Mouse (Mus musculus) hematopoietic stem cell, adult 5-6 weeks (primary cell): ENCODE data around the gene Tram2. TPM values are rescaled to one million over a fixed set of nuclear protein-coding genes. Genes with fewer than 3 reads are reported as not detected.
A peak's percentile ranks its signal among the peaks of the same experiment; 100 is the strongest.

ENCODE experiments used
- ATAC-seq, 2 experiments: fragments of 125-278 bp in 1 of 2; replicated peaks in 1 of 2; 2 replicates each; pipeline ENCODE4 v1.8.0; 2016 to 2017; ENCODE audit warnings: inconsistent platforms in 2 of 2, mild to moderate bottlenecking in 2 of 2, moderate number of reproducible peaks in 2 of 2, low read depth in 1 of 2, moderate TSS enrichment in 1 of 2; ENCODE audit not compliant: low FRiP score in 2 of 2, poor library complexity in 2 of 2, severe bottlenecking in 2 of 2, insufficient read depth in 1 of 2, low TSS enrichment in 1 of 2
- total RNA-seq: library from RNA; stranded (forward); fragments of 172-1452, 232-1000 nt; gene quantifications from 2 replicates; pipeline ENCODE4 v1.2.3, GENCODE M21; 2017

Gene Tram2
- total RNA-seq, result 1.9 and 3.9 TPM in 2 replicates

- ATAC-seq, result peak; percentile 78 to 84
Observed at GRCm38 (mm10) chr1:21079217-21079773, at the start of gene Tram2. Tram2 (minus strand) TSS chr1:21079229.

GRCm38 (mm10) chr1:21124713-21125336 lies 45.8 kb upstream of the Tram2 start:
- no peak for ATAC-seq

GRCm38 (mm10) chr1:21103784-21104183 lies 24.8 kb upstream of the Tram2 start:
- no peak for ATAC-seq

GRCm38 (mm10) chr1:21101221-21102006 lies 22.4 kb upstream of the Tram2 start:
- peak; percentile 70 to 81 for ATAC-seq

GRCm38 (mm10) chr1:21100726-21101125 lies 21.7 kb upstream of the Tram2 start:
- no peak for ATAC-seq

GRCm38 (mm10) chr1:21097001-21097989 lies 18.3 kb upstream of the Tram2 start:
- ATAC-seq, result no peak

- ATAC-seq, result peak; percentile 75 to 79
Observed at GRCm38 (mm10) chr1:21094644-21095215, 15.7 kb upstream of the Tram2 start.

GRCm38 (mm10) chr1:21089661-21090117 lies 10.7 kb upstream of the Tram2 start:
- peak; percentile 51 to 76; a peak in 3 of 4 replicates for ATAC-seq

GRCm38 (mm10) chr1:21086291-21086690 lies 7.3 kb upstream of the Tram2 start:
- no peak for ATAC-seq

- no peak for ATAC-seq
Observed at GRCm38 (mm10) chr1:21084661-21085060, 5.6 kb upstream of the Tram2 start.

- no peak for ATAC-seq
Observed at GRCm38 (mm10) chr1:21080362-21080761, 1.3 kb upstream of the Tram2 start.

- peak; percentile 14 to 29; a peak in 2 of 4 replicates for ATAC-seq
Observed at GRCm38 (mm10) chr1:21078481-21079214, 381 bp downstream of the Tram2 start.

- no peak for ATAC-seq
Observed at GRCm38 (mm10) chr1:21077619-21078018, 1.4 kb downstream of the Tram2 start.

- no peak for ATAC-seq
Observed at GRCm38 (mm10) chr1:21077191-21077590, 1.8 kb downstream of the Tram2 start.

- ATAC-seq, result no peak
Observed at GRCm38 (mm10) chr1:21075986-21076495, 3.0 kb downstream of the Tram2 start.

- no peak for ATAC-seq
Observed at GRCm38 (mm10) chr1:21074231-21074630, 4.8 kb downstream of the Tram2 start.
